Mouse (Mus musculus): ENCODE measurements at regions not wholly inside any gene's neighbourhood (a gene's known extent, or its start where the extent isn't known, plus 50 kb on each side); places are given as distances from the start of the nearest gene placed in this dataset.
"Not testable (repeated sequence)": the region's sequence is repeated elsewhere in the genome, so short reads cannot be mapped to it uniquely, and the experiment has no call there.

DNA sequence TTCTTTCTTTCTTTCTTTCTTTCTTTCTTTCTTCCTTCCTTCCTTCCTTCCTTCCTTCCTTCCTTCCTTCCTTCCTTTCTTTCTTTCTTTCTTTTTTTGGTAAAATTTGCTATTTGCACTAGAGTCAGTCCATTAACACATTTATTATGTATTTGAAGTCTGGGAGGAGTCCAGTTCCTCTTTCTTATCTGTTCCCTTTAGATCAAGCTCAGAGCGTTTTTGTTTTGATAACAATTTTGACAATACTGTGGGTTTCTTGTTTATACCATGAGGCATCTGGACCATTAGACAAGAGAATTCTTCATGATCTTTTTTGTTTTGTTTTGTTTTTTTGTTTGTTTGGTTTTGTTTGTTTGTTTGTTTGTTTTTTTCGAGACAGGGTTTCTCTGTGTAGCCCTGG, 52.3 kb upstream of the Cttnbp2 start:
- H3K9me3 ChIP-seq (replicated peaks; ENCODE audit: low read length); H3K27me3 ChIP-seq (ENCODE audit: insufficient read depth, low read length); H3K4me3 ChIP-seq (replicated peaks; ENCODE audit: low read depth, low read length); H3K27ac ChIP-seq; H3K4me2 ChIP-seq (ENCODE audit: low read length); H3K36me3 ChIP-seq (ENCODE audit: insufficient read depth, low read length); H3K9ac ChIP-seq (ENCODE audit: low read depth, low read length); DNase-seq (ENCODE audit: low spot score); H3K4me1 ChIP-seq (replicated peaks; ENCODE audit: insufficient read depth, low read length); ATAC-seq (replicated peaks; ENCODE audit: low FRiP score, low read depth): not testable (repeated sequence)
- 58% methylated on average over 2 of the region's 2 CpGs for WGBS

DNA sequence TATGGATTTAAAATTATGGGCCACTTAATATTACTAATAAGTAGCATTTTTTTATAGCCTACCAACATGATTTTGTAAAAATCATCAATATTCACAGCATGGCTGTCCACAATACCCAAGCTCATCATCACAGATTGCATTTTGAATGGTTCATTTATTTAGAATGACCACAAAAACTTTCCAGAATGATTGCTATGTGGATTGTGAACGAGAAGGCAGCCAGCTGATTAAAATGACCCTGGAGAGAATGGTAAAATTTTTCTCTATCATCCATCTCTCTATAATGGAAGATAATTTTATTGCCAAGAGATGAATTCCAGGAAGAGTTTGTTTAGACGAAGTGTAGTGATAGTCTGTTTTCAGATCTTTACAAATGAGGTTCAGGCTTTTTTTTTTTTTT, 54.6 kb upstream of the Cttnbp2 start:
- no peak overlapping the region for H3K4me3 ChIP-seq (replicated peaks; ENCODE audit: low read depth, low read length)
- 84% methylated on average over 2 of the region's 2 CpGs for WGBS
- H3K9me3 ChIP-seq (replicated peaks; ENCODE audit: low read length): no peaks in the 10 kb centered on the region
- DNase-seq (ENCODE audit: low spot score): no peak
- ATAC-seq (replicated peaks; ENCODE audit: low FRiP score, low read depth): no peak
- no peaks in the 10 kb centered on the region for H3K4me1 ChIP-seq (replicated peaks; ENCODE audit: insufficient read depth, low read length)
- H3K27ac ChIP-seq: no peak overlapping the region
- no peak for TF ChIP-seq CTCF (IDR thresholded peaks at IDR 0.05; ENCODE audit: low read depth)
- H3K36me3 ChIP-seq (ENCODE audit: insufficient read depth, low read length): no peaks in the 10 kb centered on the region
- no peaks in the 10 kb centered on the region for H3K27me3 ChIP-seq (ENCODE audit: insufficient read depth, low read length)
- H3K9ac ChIP-seq (ENCODE audit: low read depth, low read length): no peak overlapping the region
- H3K4me2 ChIP-seq (ENCODE audit: low read length): no peak overlapping the region

DNA sequence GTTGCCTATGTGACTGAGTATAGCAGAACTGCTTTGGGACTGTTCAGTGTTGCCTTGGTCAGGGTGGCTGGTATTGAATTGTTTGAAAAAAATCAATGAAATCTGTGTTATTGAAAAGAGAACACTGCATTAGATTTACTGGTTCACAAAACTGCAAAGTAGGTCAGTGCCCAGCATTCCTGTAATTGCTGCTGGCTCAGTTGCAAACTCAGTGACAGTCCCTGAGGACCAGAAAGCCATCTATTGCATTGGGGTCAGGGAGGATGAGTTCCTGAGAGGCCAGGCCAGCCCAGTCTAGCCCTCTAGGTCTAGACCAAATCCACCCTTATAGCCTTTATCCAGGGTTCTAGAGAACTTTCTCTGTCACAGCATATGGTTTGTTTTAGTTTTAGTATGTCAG, 63.9 kb upstream of the Cttnbp2 start:
- Histone ChIP-seq H3K4me1 (replicated peaks; ENCODE audit: insufficient read depth, low read length) (no peaks in the 10 kb centered on the region), H3K27ac (no peak overlapping the region), H3K9ac (ENCODE audit: low read depth, low read length) (no peak overlapping the region), H3K4me2 (ENCODE audit: low read length) (no peak overlapping the region), H3K27me3 (ENCODE audit: insufficient read depth, low read length) (no peaks in the 10 kb centered on the region), H3K9me3 (replicated peaks; ENCODE audit: low read length) (no peaks in the 10 kb centered on the region), H3K36me3 (ENCODE audit: insufficient read depth, low read length) (no peaks in the 10 kb centered on the region), H3K4me3 (replicated peaks; ENCODE audit: low read depth, low read length) (no peak overlapping the region)
- no peak for DNase-seq (ENCODE audit: low spot score)
- ATAC-seq (replicated peaks; ENCODE audit: low FRiP score, low read depth): no peak
- no peak for TF ChIP-seq CTCF (IDR thresholded peaks at IDR 0.05; ENCODE audit: low read depth)

DNA sequence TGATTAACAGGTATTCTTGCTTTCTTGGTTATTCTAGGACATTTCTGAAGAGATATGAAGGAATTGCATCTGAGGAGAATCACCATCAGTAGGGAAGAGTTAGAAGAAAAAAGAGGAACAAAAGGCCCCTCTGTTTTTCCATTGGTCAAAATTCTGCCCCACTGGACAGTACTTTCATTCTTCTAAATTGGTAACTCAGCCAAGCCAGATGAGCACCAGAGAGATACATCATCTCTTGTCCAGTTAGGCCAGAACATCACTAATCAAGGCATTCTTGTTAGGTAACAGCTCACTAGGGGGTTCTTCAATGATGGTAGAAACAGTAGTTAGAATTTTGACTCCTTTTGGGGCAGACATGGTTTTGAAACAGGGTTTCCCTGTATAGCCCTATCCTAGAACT, 74.8 kb upstream of the Cttnbp2 start:
- H3K4me2 ChIP-seq (ENCODE audit: low read length): no peak overlapping the region
- no peaks in the 10 kb centered on the region for H3K9me3 ChIP-seq (replicated peaks; ENCODE audit: low read length)
- no peak overlapping the region for H3K9ac ChIP-seq (ENCODE audit: low read depth, low read length)
- no peaks in the 10 kb centered on the region for H3K27me3 ChIP-seq (ENCODE audit: insufficient read depth, low read length)
- no peak for DNase-seq (ENCODE audit: low spot score)
- H3K4me1 ChIP-seq (replicated peaks; ENCODE audit: insufficient read depth, low read length): no peaks in the 10 kb centered on the region
- H3K4me3 ChIP-seq (replicated peaks; ENCODE audit: low read depth, low read length): no peak overlapping the region
- H3K36me3 ChIP-seq (ENCODE audit: insufficient read depth, low read length): no peaks in the 10 kb centered on the region
- no peak for TF ChIP-seq CTCF (IDR thresholded peaks at IDR 0.05; ENCODE audit: low read depth)
- H3K27ac ChIP-seq: no peak overlapping the region
- no peak for ATAC-seq (replicated peaks; ENCODE audit: low FRiP score, low read depth)

DNA sequence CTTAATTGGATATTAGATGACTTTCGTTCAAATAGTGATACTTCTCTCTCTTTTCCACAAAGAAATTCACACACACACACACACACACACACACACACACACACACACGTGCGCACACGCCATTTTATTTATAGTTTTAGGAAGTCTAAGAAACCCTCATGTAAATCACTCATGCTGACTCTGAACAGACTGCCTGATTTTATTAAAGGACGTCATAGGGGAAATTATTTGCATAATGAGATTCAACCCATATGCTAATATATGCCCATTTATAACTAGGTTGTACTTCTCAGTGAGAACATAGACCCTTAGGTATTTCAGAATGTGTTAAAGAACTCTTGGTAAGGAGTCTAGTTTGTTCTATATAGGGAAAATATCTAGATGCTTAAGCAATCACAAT, 82.0 kb upstream of the Cttnbp2 start:
- ATAC-seq (replicated peaks; ENCODE audit: low FRiP score, low read depth): no peak
- 78% methylated on average over 5 of the region's 5 CpGs for WGBS

DNA sequence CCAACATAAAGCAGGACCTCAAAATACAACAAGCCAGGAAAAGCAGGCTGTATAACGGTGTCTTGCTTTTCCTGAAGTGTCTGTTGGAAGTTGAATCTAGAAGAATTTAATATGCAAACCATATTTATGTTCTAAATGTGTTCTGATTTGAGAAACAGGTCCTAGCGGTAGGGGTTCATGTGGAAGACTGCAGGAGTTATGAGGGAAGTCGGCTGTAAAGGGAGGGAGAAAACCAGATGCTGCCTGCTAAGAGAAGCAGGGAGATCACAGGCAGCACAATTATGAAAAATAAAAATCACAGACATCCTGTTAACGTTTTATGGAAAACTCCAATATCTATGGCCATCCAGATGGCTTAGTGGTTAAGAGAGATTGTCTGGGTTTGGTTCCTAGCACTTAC, 85.0 kb upstream of the Cttnbp2 start:
- Histone ChIP-seq H3K36me3 (ENCODE audit: insufficient read depth, low read length) (no peaks in the 10 kb centered on the region), H3K9me3 (replicated peaks; ENCODE audit: low read length) (no peaks in the 10 kb centered on the region; the same call in 1 of the 2 replicates), H3K9ac (ENCODE audit: low read depth, low read length) (no peak overlapping the region), H3K4me2 (ENCODE audit: low read length) (no peak overlapping the region), H3K4me1 (replicated peaks; ENCODE audit: insufficient read depth, low read length) (no peaks in the 10 kb centered on the region), H3K27me3 (ENCODE audit: insufficient read depth, low read length) (no peaks in the 10 kb centered on the region), H3K4me3 (replicated peaks; ENCODE audit: low read depth, low read length) (no peak overlapping the region), H3K27ac (no peak overlapping the region)
- WGBS: 55% methylated on average over 4 of the region's 4 CpGs
- DNase-seq (ENCODE audit: low spot score): no peak
- ATAC-seq (replicated peaks; ENCODE audit: low FRiP score, low read depth): no peak
- TF ChIP-seq CTCF (IDR thresholded peaks at IDR 0.05; ENCODE audit: low read depth): no peak

More for the DNA sequence above, 82.0 kb upstream of the Cttnbp2 start:
- DNase-seq (ENCODE audit: low spot score): no peak
- Histone ChIP-seq H3K4me2 (ENCODE audit: low read length) (no peak overlapping the region), H3K9me3 (replicated peaks; ENCODE audit: low read length) (no peaks in the 10 kb centered on the region), H3K4me3 (replicated peaks; ENCODE audit: low read depth, low read length) (no peak overlapping the region), H3K36me3 (ENCODE audit: insufficient read depth, low read length) (no peaks in the 10 kb centered on the region), H3K4me1 (replicated peaks; ENCODE audit: insufficient read depth, low read length) (no peaks in the 10 kb centered on the region), H3K27ac (no peak overlapping the region), H3K27me3 (ENCODE audit: insufficient read depth, low read length) (no peaks in the 10 kb centered on the region), H3K9ac (ENCODE audit: low read depth, low read length) (no peak overlapping the region)
- no peak for TF ChIP-seq CTCF (IDR thresholded peaks at IDR 0.05; ENCODE audit: low read depth)

DNA sequence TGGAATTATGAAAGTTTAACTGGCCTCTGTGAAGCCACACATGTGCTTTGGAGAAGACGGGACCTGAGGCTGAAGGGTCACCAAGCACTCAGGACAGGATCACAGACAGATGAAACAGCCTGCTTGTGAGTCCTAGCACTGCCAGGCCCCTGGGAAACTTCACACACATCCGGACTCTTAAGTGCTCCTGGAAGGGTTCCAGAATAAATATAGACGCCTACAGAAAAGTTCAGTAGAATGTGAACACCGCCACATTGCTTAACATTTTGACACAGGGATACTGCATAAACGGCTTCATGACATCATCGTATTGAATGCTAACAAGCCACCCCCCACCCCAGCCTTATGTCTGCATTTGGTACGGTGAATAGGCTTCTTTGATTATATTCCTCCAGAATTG, 87.3 kb upstream of the Cttnbp2 start:
- Histone ChIP-seq H3K36me3 (ENCODE audit: insufficient read depth, low read length) (no peaks in the 10 kb centered on the region), H3K4me3 (replicated peaks; ENCODE audit: low read depth, low read length) (no peak overlapping the region), H3K9me3 (replicated peaks; ENCODE audit: low read length) (no peaks in the 10 kb centered on the region; the same call in 1 of the 2 replicates), H3K4me1 (replicated peaks; ENCODE audit: insufficient read depth, low read length) (no peaks in the 10 kb centered on the region), H3K9ac (ENCODE audit: low read depth, low read length) (no peak overlapping the region), H3K27me3 (ENCODE audit: insufficient read depth, low read length) (no peaks in the 10 kb centered on the region), H3K27ac (no peak overlapping the region), H3K4me2 (ENCODE audit: low read length) (no peak overlapping the region)
- peak; percentile 84 for ATAC-seq (replicated peaks; ENCODE audit: low FRiP score, low read depth)
- WGBS: 32% methylated on average over 7 of the region's 7 CpGs
- peak; percentile 92 for DNase-seq (ENCODE audit: low spot score)
- no peak for TF ChIP-seq CTCF (IDR thresholded peaks at IDR 0.05; ENCODE audit: low read depth)
